Mouse (Mus musculus) myocyte (in vitro differentiated cells): ENCODE data around the gene Tex2.

Experiments used
- E2F4 ChIP-seq: IDR thresholded peaks from one replicate; pipeline ENCODE4 v1.6.1; 2011; ENCODE audit warnings: mild to moderate bottlenecking, control low read depth, moderate library complexity; ENCODE audit not compliant: insufficient read depth
- POLR2A ChIP-seq: IDR thresholded peaks from one replicate; pipeline ENCODE4 v1.6.1; 2011; ENCODE audit warnings: low read depth, mild to moderate bottlenecking, control low read depth, moderate library complexity; ENCODE audit not compliant: insufficient read length

DNA sequence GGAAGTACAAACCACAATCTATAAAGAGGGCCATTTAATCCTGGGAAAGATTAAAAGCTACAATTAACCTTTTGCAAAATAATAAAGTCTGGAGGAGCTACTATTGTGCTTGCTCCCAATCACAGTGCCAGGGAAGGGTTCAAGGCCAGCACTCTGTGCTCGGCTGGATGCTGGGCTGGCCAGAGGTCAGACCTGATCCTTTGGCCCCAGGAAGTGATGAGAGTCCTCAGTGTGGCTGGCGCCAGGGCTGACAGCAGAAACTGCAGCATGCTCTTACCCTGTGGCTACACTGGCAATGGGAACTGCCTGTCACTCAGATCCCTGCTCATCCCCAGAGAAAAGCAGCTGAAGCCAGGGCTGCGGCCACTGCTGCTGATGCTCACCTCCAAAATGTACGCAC is 55.2 kb downstream of the Tex2 start:
- no peak for TF ChIP-seq E2F4
- no peak for TF ChIP-seq POLR2A
